Mouse (Mus musculus) lung, postnatal 0 days (tissue): ENCODE measurements around the gene Elavl3. TPM values are rescaled to one million over a fixed set of nuclear protein-coding genes. Genes with fewer than 3 reads are reported as not detected.

Experiments used
- ATAC-seq: fragments of 200-750 bp; cut with Nextera tagmentation; 2 replicates; pipeline ENCODE4 v1.8.0; 2017; ENCODE audit warnings: moderate library complexity
- DNase-seq: peaks from one replicate; pipeline ENCODE4 v3.0.0-alpha.2; 2016; ENCODE audit warnings: low spot score
- H3K27ac ChIP-seq: fragments of 300-500 bp; sonication (generic); 2 replicates; pipeline ENCODE4 v1.5.1; 2014; ENCODE audit warnings: antibody characterized with exemption, mild to moderate bottlenecking, low read length, mixed read lengths
- H3K27me3 ChIP-seq: fragments of 300-500 bp; sonication (generic); replicated peaks from 2 replicates; pipeline ENCODE4 v1.6.1; 2014; ENCODE audit warnings: low read length, mixed read lengths; ENCODE audit not compliant: insufficient read depth
- H3K36me3 ChIP-seq: fragments of 300-500 bp; sonication (generic); 2 replicates; pipeline ENCODE4 v1.6.1; 2014; ENCODE audit warnings: low read length, mixed read lengths; ENCODE audit not compliant: insufficient read depth
- H3K4me1 ChIP-seq: fragments of 300-500 bp; sonication (generic); 2 replicates; pipeline ENCODE4 v1.6.1; 2014; ENCODE audit warnings: antibody characterized with exemption, low read depth, low read length, mixed read lengths; ENCODE audit not compliant: insufficient read depth
- H3K4me2 ChIP-seq: fragments of 300-500 bp; sonication (generic); replicated peaks from 2 replicates; pipeline ENCODE4 v1.6.1; 2014; ENCODE audit warnings: low read depth, mild to moderate bottlenecking, low read length, moderate library complexity, mixed read lengths
- H3K4me3 ChIP-seq: fragments of 300-500 bp; sonication (generic); 2 replicates; pipeline ENCODE4 v1.5.1; 2014; ENCODE audit warnings: low read depth, low read length
- H3K9ac ChIP-seq: fragments of 300-500 bp; sonication (generic); replicated peaks from 2 replicates; pipeline ENCODE4 v1.6.1; 2014; ENCODE audit warnings: low read depth, mild to moderate bottlenecking
- H3K9me3 ChIP-seq: fragments of 300-500 bp; sonication (generic); 2 replicates; pipeline ENCODE4 v1.6.1; 2016; ENCODE audit warnings: low read length, mixed read lengths
- CTCF ChIP-seq: IDR thresholded peaks from 2 replicates; pipeline ENCODE4 v1.5.1; 2016; ENCODE audit warnings: antibody characterized with exemption, mild to moderate bottlenecking
- EP300 ChIP-seq: IDR thresholded peaks from 2 replicates; pipeline ENCODE4 v1.6.1; 2016; ENCODE audit warnings: antibody characterized with exemption, mild to moderate bottlenecking, control low read depth
- WGBS: fragments of 180-500 bp; shearing (Covaris S2); extraction: QIAGEN DNeasy Blood & Tissue Kit; methylation state at CpG from one replicate; pipeline ENCODE4 v1.1.7; 2014; 5-methylcytosine and 5-hydroxymethylcytosine counted together
- polyA plus RNA-seq: library from polyadenylated mRNA; unstranded; fragments of >200 nt; fragmentation: Nextera tagmentation; extraction: Ambion mirVana; gene quantifications from 2 replicates; pipeline ENCODE4 v1.2.1, GENCODE M21; 2015

Elavl3 gene
- polyA plus RNA-seq, 1 experiment from 2014 or later, result 0.04 TPM

DNA sequence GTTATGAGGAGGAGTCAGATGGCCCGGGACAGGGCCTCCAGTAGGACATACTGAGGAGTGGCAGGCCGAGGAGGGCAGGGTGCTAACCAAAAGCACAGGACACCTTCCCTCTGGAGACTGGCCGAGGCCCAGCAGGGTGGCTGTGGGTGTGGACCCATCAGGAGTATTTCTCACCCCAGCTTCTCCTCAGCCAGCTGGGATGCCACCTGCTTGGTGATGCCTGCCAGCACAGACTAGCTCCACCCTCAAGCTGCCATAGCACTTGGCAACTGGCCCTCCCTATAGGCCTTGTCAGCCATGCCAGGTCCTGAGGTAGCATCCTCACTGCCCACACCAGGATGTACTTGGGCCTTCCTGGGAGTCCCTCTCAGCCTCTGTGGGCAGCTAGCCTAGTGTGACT, 12.5 kb upstream of the Elavl3 start:
- DNase-seq, result no peak
- no peak overlapping the region for H3K4me3 ChIP-seq
- H3K4me2 ChIP-seq, result no peak overlapping the region
- ATAC-seq, result no peak
- no peaks in the 10 kb centered on the region for H3K4me1 ChIP-seq
- H3K9ac ChIP-seq, result no peak overlapping the region
- H3K27ac ChIP-seq, result no peak overlapping the region
- TF ChIP-seq CTCF (no peak), EP300 (no peak)
- H3K36me3 ChIP-seq, result peaks cover 22% of the 10 kb centered on the region; the same call in 1 of the 2 replicates
- 85% methylated on average over 3 of the region's 3 CpGs for WGBS
- no peaks in the 10 kb centered on the region for H3K9me3 ChIP-seq
- H3K27me3 ChIP-seq, result no peaks in the 10 kb centered on the region

DNA sequence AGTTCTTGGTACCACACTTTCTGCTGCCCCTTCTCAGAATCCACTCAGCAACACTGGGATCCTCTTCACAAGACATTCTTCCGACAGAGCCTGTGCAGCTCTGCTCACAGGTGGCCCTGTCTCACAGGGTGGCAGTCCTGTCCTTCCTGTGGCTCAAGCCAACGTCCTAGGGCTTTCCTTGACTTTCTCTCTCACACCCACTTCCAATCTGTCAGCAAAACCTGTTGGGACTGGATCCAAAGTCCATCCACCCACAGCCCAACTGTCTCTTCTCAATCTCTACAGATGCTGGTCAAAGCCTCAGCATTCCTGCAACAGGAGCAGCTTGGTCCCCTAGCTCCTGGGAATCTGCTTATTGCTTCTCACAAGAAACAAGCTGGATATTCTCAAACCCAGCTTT, 9.5 kb upstream of the Elavl3 start:
- Histone ChIP-seq H3K4me1 (no peaks in the 10 kb centered on the region), H3K4me2 (no peak overlapping the region), H3K4me3 (no peak overlapping the region), H3K9me3 (no peaks in the 10 kb centered on the region), H3K36me3 (peaks cover 23% of the 10 kb centered on the region; the same call in 1 of the 2 replicates), H3K9ac (no peak overlapping the region), H3K27me3 (no peaks in the 10 kb centered on the region), H3K27ac (no peak overlapping the region)
- ATAC-seq, result no peak
- no peak for DNase-seq
- no peak for TF ChIP-seq EP300
- no peak for TF ChIP-seq CTCF
- 70% methylated on average over 2 of the region's 2 CpGs for WGBS

DNA sequence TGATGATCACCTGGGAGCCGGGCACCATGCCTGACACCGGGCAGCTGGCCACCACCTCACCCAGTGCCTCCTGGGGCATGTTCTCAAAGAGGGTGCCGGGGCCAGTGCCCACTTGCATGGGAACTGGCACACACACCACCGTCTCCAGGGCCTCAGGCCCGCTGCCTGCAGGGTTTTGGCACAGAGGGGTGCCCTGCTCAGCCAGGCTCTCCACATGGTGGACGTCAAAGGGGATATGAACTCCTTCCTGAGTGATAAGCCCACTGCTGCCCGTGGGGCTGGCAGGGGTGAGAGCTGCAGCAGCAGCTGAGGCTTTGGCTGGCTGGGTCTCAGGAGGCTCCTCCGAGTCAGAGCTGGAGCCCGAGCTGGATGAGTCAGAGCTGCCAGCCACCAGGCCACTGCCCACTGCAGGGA, 6.2 kb upstream of the Elavl3 start:
- no peak overlapping the region for H3K27ac ChIP-seq
- H3K27me3 ChIP-seq, result peaks cover 13% of the 10 kb centered on the region
- DNase-seq (no peak), ATAC-seq (no peak)
- WGBS, result 81% methylated on average over 9 of the region's 9 CpGs
- no peak overlapping the region for H3K9ac ChIP-seq
- TF ChIP-seq EP300 (no peak), CTCF (no peak)
- H3K4me1 ChIP-seq, result no peaks in the 10 kb centered on the region; the same call in 1 of the 2 replicates
- no peaks in the 10 kb centered on the region for H3K9me3 ChIP-seq
- H3K4me2 ChIP-seq, result no peak overlapping the region
- H3K36me3 ChIP-seq, result 0 out of 2 replicates have a peak, but pooled peaks cover 11% of the 10 kb centered on the region
- no peak overlapping the region for H3K4me3 ChIP-seq

DNA sequence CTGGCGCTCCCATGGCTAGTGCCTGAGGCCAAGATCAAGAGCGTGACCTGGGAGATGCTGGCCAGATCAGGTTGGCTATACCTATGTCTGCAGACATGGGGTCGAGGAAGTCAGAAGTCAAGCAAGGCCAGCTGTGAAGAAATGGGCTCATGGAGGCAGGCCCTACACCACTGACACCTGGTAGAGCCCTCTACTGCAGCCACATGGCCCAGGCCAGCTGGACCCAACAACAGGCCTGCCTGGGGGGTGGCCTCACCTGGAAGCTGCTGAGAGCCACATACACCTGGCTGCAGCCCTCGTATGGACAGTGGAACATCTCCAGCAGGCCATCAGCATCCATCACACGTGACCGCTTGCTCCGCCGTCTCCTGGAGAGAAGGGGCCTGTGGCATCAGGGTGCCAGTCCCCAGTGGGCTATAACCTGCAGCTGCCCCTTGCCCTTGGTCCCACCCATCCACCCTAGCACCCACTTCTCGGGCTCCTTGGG, 5.3 kb upstream of the Elavl3 start:
- H3K27ac ChIP-seq, result no peak overlapping the region
- no peak overlapping the region for H3K4me2 ChIP-seq
- TF ChIP-seq CTCF, result no peak
- no peak for TF ChIP-seq EP300
- 0 out of 2 replicates have a peak, but pooled peaks cover 4% of the 10 kb centered on the region for H3K36me3 ChIP-seq
- H3K4me3 ChIP-seq, result no peak overlapping the region
- H3K27me3 ChIP-seq, result peaks cover 20% of the 10 kb centered on the region
- no peaks in the 10 kb centered on the region for H3K9me3 ChIP-seq
- WGBS, result 83% methylated on average over 5 of the region's 9 CpGs
- no peak for DNase-seq
- no peak overlapping the region for H3K9ac ChIP-seq
- H3K4me1 ChIP-seq, result no peaks in the 10 kb centered on the region; the same call in 1 of the 2 replicates
- ATAC-seq, result no peak

DNA sequence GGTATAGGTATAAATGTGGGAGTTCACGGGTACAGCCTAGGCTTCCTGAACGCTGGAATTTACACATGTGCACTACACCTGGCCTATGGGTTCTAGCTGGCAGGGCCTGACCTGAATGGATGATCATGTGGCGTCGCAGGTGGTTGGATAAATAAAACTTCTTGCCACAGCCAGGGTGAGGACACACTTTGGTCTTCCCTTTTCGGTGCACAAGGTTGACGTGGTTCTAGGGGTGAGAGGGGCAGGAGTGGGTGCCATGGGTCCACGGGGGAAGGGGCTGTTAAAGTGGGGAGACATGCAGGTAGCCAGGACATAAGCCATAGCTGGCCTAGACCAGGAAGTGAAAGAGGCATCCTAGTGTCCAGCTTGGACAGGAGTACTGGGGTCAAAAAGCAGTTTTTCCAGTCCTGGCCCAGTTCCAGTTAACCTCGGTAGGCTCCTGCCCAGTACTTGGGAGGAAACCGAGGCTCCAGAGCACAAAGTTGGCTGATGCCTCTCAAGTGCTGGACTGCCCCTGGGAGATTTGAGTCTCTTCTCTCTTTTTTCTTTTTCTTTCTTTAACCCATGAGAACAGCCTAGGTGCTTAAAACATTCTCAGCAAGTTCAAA, 4.6 kb upstream of the Elavl3 start:
- Histone ChIP-seq H3K9me3 (no peaks in the 10 kb centered on the region), H3K4me2 (no peak overlapping the region), H3K27ac (no peak overlapping the region), H3K4me3 (no peak overlapping the region), H3K36me3 (0 out of 2 replicates have a peak, but pooled peaks cover 4% of the 10 kb centered on the region), H3K9ac (no peak overlapping the region), H3K27me3 (peaks cover 27% of the 10 kb centered on the region), H3K4me1 (no peaks in the 10 kb centered on the region; the same call in 1 of the 2 replicates)
- no peak for ATAC-seq
- DNase-seq, result no peak
- no peak for TF ChIP-seq CTCF
- TF ChIP-seq EP300, result no peak
- 57% methylated on average over 9 of the region's 9 CpGs for WGBS

DNA sequence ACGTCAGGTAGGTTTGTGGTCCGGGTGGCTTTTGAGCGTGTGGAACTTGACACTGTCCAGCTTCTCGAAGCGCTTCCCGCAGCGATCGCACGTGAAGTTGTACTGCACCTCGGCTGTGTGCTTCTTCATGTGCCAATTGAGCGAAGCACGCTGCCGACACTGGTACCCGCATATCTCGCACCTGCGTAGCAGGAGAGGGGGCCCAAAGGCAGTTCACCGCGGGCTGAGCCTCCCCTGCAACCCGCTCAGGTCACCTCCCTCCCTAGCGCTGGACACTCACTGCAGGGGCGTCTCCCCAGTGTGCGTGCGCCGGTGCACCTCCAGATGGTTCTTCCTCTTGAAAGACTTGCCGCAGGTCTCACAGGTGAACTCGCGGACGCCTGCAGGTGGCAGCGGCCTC, 3.9 kb upstream of the Elavl3 start:
- peaks cover 3% of the 10 kb centered on the region; the same call in 1 of the 2 replicates for H3K4me1 ChIP-seq
- no peak overlapping the region for H3K4me3 ChIP-seq
- DNase-seq, result no peak
- H3K27ac ChIP-seq, result no peak overlapping the region
- WGBS, result 28% methylated on average over 29 of the region's 29 CpGs
- no peak overlapping the region for H3K4me2 ChIP-seq
- H3K9me3 ChIP-seq, result no peaks in the 10 kb centered on the region
- 0 out of 2 replicates have a peak, but pooled peaks cover 4% of the 10 kb centered on the region for H3K36me3 ChIP-seq
- no peak for ATAC-seq
- H3K27me3 ChIP-seq, result peaks cover 34% of the 10 kb centered on the region
- no peak overlapping the region for H3K9ac ChIP-seq
- TF ChIP-seq EP300, result no peak
- TF ChIP-seq CTCF, result no peak
